Mouse (Mus musculus) cortical plate, adult 2 months (tissue): ENCODE data around the gene Nbea. TPM values are rescaled to one million over a fixed set of nuclear protein-coding genes. Genes with fewer than 3 reads are reported as not detected.

Experiments
- H3K27ac ChIP-seq: fragments of 200-500 bp; 2 replicates; pipeline ENCODE4 v1.5.1; 2012; ENCODE audit warnings: low read length, control low read depth, inconsistent platforms; ENCODE audit not compliant: insufficient read depth
- H3K4me1 ChIP-seq: fragments of 200-500 bp; 2 replicates; pipeline ENCODE4 v1.6.1; 2011; ENCODE audit warnings: low read length; ENCODE audit not compliant: control insufficient read depth, insufficient read depth
- H3K4me3 ChIP-seq: fragments of 200-500 bp; 2 replicates; pipeline ENCODE4 v1.5.1; 2011; ENCODE audit warnings: mild to moderate bottlenecking, low read length, control low read depth; ENCODE audit not compliant: insufficient read depth
- CTCF ChIP-seq: fragments of 200-500 bp; IDR thresholded peaks from 2 replicates; pipeline ENCODE4 v1.5.1; 2011; ENCODE audit warnings: mild to moderate bottlenecking, control low read depth, low read length; ENCODE audit not compliant: insufficient read depth; ENCODE audit errors: extremely low read depth
- POLR2A ChIP-seq: fragments of 200-500 bp; IDR thresholded peaks from 2 replicates; pipeline ENCODE4 v1.6.1; 2011; ENCODE audit warnings: mild to moderate bottlenecking, low read length, control low read depth; ENCODE audit not compliant: insufficient read depth; ENCODE audit errors: extremely low read depth
- polyA plus RNA-seq: library from polyadenylated mRNA; depleted of rRNA; stranded (reverse); fragments of >200 nt; gene quantifications from 2 replicates; pipeline ENCODE4 v1.2.3, GENCODE M21; 2012

Gene Nbea
- polyA plus RNA-seq, 1 experiment = 115 TPM

- no peak overlapping the region for H3K4me3 ChIP-seq
- no peak overlapping the region for H3K27ac ChIP-seq
- TF ChIP-seq CTCF = no peak
- no peak for TF ChIP-seq POLR2A
- 0 out of 2 replicates have a peak, but pooled peaks cover 1% of the 10 kb centered on the region for H3K4me1 ChIP-seq
Observed at GRCm38 (mm10) chr3:55814993-55815625, 368.4 kb downstream of the Nbea start.

GRCm38 (mm10) chr3:55794768-55795167 lies 388.7 kb downstream of the Nbea start:
- TF ChIP-seq POLR2A (no peak), CTCF (no peak)
- peaks cover 3% of the 10 kb centered on the region for H3K4me1 ChIP-seq
- H3K4me3 ChIP-seq = no peak overlapping the region
- H3K27ac ChIP-seq = no peak overlapping the region

- Histone ChIP-seq H3K27ac (no peak overlapping the region), H3K4me1 (peaks cover 3% of the 10 kb centered on the region), H3K4me3 (no peak overlapping the region)
- TF ChIP-seq CTCF = no peak
- no peak for TF ChIP-seq POLR2A
Observed at GRCm38 (mm10) chr3:55793842-55794575, 389.5 kb downstream of the Nbea start.

GRCm38 (mm10) chr3:55792251-55792650 lies 391.2 kb downstream of the Nbea start:
- Histone ChIP-seq H3K27ac (no peak overlapping the region), H3K4me3 (no peak overlapping the region), H3K4me1 (no peaks in the 10 kb centered on the region)
- TF ChIP-seq POLR2A (no peak), CTCF (no peak)

GRCm38 (mm10) chr3:55790609-55791008 lies 392.9 kb downstream of the Nbea start:
- peaks cover 3% of the 10 kb centered on the region; the same call in 1 of the 2 replicates for H3K4me1 ChIP-seq
- no peak overlapping the region for H3K4me3 ChIP-seq
- H3K27ac ChIP-seq = no peak overlapping the region
- TF ChIP-seq POLR2A = no peak
- TF ChIP-seq CTCF = no peak

GRCm38 (mm10) chr3:55789856-55790255 lies 393.6 kb downstream of the Nbea start:
- Histone ChIP-seq H3K27ac (no peak overlapping the region), H3K4me3 (no peak overlapping the region), H3K4me1 (peaks cover 3% of the 10 kb centered on the region; the same call in 1 of the 2 replicates)
- no peak for TF ChIP-seq POLR2A
- TF ChIP-seq CTCF = no peak

GRCm38 (mm10) chr3:55788621-55789201 lies 394.8 kb downstream of the Nbea start:
- no peak overlapping the region for H3K27ac ChIP-seq
- TF ChIP-seq POLR2A (no peak), CTCF (no peak)
- H3K4me1 ChIP-seq = peaks cover 3% of the 10 kb centered on the region; the same call in 1 of the 2 replicates
- H3K4me3 ChIP-seq = no peak overlapping the region

GRCm38 (mm10) chr3:55788214-55788586 lies 395.3 kb downstream of the Nbea start:
- H3K27ac ChIP-seq = no peak overlapping the region
- H3K4me3 ChIP-seq = no peak overlapping the region
- peaks cover 3% of the 10 kb centered on the region; the same call in 1 of the 2 replicates for H3K4me1 ChIP-seq
- no peak for TF ChIP-seq POLR2A

GRCm38 (mm10) chr3:55787487-55788213 lies 395.9 kb downstream of the Nbea start:
- H3K27ac ChIP-seq = no peak overlapping the region
- no peak for TF ChIP-seq CTCF
- no peak for TF ChIP-seq POLR2A
- no peak overlapping the region for H3K4me3 ChIP-seq
- peaks cover 3% of the 10 kb centered on the region; the same call in 1 of the 2 replicates for H3K4me1 ChIP-seq
